Mouse (Mus musculus) C2C12 (cell line): ENCODE measurements at regions not wholly inside any gene's neighbourhood (a gene's known extent, or its start where the extent isn't known, plus 50 kb on each side); places are given as distances from the start of the nearest gene placed in this dataset.

ENCODE experiments used
- CTCF ChIP-seq: IDR thresholded peaks from one replicate; pipeline ENCODE4 v1.5.1; 2011; ENCODE audit not compliant: control insufficient read depth, insufficient read depth, insufficient read length
- MAX ChIP-seq: IDR thresholded peaks from one replicate; pipeline ENCODE4 v1.6.1; 2011; ENCODE audit warnings: mild to moderate bottlenecking, control low read depth

DNA sequence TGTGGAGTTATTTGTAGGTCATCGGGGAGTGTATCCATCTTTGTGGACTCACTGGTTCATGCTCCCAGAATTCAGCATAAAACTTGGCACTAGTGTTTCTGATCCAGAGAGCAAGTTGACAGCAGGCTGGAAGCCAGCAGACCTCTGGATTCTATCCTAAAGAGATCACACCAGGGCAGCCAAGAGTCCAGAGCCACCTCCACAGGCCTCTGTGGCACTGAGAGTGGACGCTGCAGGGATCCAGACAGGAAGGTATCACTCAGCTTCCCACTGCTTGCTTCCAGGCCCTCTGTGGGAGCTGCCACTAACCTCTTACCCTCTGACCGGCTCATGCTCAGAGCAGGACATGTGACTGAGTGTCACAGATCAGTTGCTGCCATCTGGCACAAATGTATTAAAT lies 69.8 kb upstream of the Plcl2 start:
- TF ChIP-seq CTCF (no peak), MAX (no peak)
